Mouse (Mus musculus) E14TG2a.4 (cell line): ENCODE measurements around the gene Gm5485.

Experiments used
- CTCF ChIP-seq: conservative IDR thresholded peaks from 2 replicates; pipeline ENCODE4 v1.5.1; 2014; ENCODE audit warnings: low read length
- NANOG ChIP-seq: IDR thresholded peaks from 2 replicates; pipeline ENCODE4 v1.6.1; 2014; ENCODE audit warnings: borderline replicate concordance, low read length, mixed read lengths
- POU5F1 ChIP-seq: IDR thresholded peaks from 2 replicates; pipeline ENCODE4 v1.6.1; 2014; ENCODE audit warnings: low read length, borderline replicate concordance

DNA sequence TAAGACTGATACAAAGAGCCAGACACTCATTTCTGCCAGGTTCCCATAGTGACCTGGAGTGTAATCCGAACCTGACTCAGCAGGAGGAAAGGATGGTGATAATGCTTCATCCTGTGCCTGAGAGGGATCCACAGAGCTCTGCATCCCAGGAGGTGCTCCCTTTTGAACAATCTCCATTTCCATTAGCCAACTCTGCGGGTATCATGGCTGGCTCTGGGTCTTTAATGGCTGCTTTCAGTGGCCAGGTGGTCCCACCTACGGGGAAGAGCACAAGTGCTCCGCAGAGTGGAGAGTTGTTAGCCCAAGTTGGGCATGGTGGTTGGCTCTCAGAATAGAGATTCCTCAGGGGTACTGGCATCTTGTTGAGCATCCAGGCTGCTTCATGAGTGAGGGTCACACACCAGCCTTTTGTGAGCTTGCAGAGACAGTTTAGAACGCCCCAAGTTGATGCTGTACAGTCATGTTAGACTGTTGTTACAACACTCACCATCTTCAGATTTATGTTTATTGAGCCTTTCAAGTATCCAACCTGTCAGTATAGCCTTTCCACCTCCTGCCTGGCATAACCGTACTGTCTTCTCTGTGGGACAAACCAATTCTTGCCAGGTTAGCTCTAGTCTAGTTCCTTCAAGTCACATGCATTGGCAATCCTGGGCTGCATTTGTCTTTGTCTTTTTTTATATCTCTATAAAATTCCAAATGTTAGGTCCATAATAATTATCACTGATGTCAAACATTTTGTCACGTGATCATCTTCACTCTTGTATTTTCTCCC lies 38.3 kb downstream of the Gm5485 start:
- TF ChIP-seq CTCF, result no peak
- TF ChIP-seq POU5F1, result no peak
- peak; percentile 32; the same call in 1 of the 2 replicates for TF ChIP-seq NANOG
